Mouse (Mus musculus): Measurements from ENCODE around the gene Myef2. TPM values are rescaled to one million over a fixed set of nuclear protein-coding genes. Genes with fewer than 3 reads are reported as not detected.

The Myef2 gene
- polyA plus RNA-seq (2012; rRNA removed; ENCODE audit: low replicate concordance) = 4.6 and 11.5 TPM in 2 replicates

DNA sequence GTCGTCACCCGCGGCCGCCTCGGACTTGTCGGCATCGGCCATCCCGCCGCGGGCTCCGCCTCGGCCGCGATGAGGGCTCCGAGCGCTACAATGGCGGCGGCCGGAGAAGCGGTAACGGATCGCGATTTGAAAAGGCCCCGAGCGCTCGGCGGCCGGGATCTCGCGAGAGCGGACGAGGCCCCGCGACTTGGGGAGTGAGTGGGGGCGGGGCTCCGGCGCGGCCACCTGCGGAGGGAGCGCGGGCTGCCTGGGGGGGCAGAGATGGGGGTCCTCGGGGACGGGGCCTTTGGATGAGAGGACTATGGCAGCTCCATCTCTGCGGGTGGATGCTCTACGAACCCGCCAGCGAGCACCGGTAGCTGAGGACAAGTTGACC, at the start of gene Myef2:
Gene Myef2 (minus strand): TSS at position 185 of the 376 bp plus-strand sequence.

DNA sequence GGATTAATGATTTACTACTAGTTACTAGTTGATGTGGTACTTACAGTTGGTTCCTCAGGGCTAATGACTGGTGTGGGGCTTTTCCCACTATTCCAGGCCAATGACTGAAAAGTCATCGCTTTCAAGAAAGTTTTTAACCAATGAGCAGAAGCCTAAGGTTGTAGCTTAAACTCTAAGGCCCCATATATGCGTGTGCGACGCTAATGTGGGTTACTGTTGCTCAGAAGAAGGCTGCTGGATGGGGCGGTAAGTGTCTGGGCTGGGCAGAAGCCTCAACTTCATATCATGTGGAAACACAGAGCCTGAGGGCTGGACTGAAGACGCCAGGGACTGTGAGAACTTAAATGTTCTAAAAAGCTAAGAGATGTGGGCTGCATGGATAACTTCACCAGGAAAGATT, 28.9 kb upstream of the Myef2 start, which contains the start of gene Slc12a1:
Gene Slc12a1 (plus strand): TSS at position 118 of the 400 bp plus-strand sequence.

GRCm38 (mm10) chr2:125135903-125136811, 12.7 kb upstream of the Myef2 start, which contains the start of gene Ctxn2:
TSS of gene Ctxn2 (plus strand) at chr2:125136692.

DNA sequence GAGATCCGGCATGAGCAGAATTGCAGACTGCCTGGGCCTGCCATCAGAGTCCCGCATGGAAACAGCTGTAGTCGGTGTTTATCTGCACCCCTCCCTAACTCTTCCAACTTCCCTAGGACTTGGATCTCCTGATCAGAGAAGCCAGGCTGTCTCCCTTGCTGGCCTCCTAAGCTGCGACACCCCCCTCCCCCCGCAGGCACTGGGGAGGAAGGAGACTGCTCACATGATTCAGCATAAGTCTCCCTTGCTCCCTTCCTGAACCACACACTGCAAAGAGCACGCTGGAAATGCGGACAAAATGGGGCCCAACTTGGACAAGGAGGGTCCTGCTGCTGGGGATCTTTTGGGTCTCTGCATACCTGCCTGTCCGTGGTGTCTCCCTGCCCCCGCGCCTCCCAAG, 55.6 kb downstream of the Myef2 start, which contains the start of gene Slc24a5:
Gene Slc24a5 (plus strand): TSS at position 231 of the 400 bp plus-strand sequence.

Other genes starting within 250 kb of the Myef2 start
- gene Slc24a5, start 55.5 kb downstream of the Myef2 start, polyA plus RNA-seq (2012; rRNA removed; ENCODE audit: low replicate concordance) = not detected in 2 replicates
- gene Ctxn2, start 13.0 kb upstream of the Myef2 start, polyA plus RNA-seq (2012; rRNA removed; ENCODE audit: low replicate concordance) = not detected in 2 replicates
- gene Slc12a1, start 28.8 kb upstream of the Myef2 start, polyA plus RNA-seq (2012; rRNA removed; ENCODE audit: low replicate concordance) = not detected in 2 replicates
- gene Dut, start 123.5 kb upstream of the Myef2 start, polyA plus RNA-seq (2012; rRNA removed; ENCODE audit: low replicate concordance) = 10.6 and 21.5 TPM in 2 replicates